Mouse (Mus musculus): ENCODE data around the gene M1ap.

The M1ap gene

DNA sequence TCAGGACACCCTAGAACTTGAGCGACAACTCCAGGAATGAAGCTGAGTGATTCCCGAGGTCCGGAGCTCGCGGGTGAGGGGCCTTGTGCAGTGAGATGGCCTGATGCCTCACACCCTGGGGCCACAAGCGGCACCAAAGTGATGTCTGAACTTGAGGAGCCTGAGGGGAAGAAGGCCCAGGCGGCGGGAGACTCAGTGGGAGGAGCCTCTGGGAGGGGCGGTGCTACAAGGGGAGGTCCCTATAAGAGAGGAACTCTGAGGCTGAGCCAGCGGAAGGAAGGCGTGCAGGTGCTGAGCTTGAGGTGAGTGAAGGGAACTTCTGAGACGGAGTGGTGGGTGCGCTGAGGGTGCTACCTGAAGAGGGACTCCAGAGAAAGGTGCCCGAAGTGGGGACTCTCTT, at the start of gene M1ap:
Gene M1ap (plus strand): TSS at position 252 of the 400 bp plus-strand sequence.
- DNase-seq (ENCODE audit: low spot score in 2 of 2) = no peak

- DNase-seq (ENCODE audit: low spot score in 2 of 2) = no peak
Measured at GRCm38 (mm10) chr6:82897311-82897710, 49.4 kb upstream of the M1ap start.

DNA sequence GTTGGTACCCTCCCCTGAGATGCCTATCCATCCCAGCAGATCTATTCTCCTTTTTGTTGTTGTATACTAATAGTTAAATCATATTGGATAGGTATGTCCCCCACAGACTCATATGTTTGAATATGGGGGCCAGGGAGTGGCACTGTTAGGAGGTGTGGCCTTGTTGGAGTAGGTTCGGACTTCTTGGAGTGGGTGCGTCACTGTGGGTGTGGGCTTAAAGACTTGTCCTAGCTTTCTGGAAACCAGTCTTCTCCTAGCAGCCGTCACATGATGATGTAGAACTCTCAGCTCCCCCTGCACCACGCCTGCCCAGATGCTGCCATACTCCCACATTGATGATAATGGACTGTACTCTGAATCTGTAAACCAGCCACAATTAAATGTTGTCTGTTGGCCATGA, 48.5 kb upstream of the M1ap start:
- DNase-seq (ENCODE audit: low spot score in 2 of 2) = no peak

GRCm38 (mm10) chr6:82898745-82899144, 48.0 kb upstream of the M1ap start:
- DNase-seq (ENCODE audit: low spot score in 2 of 2) = no peak

- DNase-seq (ENCODE audit: low spot score in 2 of 2) = no peak
Measured at GRCm38 (mm10) chr6:82902559-82902958, 44.1 kb upstream of the M1ap start.

DNA sequence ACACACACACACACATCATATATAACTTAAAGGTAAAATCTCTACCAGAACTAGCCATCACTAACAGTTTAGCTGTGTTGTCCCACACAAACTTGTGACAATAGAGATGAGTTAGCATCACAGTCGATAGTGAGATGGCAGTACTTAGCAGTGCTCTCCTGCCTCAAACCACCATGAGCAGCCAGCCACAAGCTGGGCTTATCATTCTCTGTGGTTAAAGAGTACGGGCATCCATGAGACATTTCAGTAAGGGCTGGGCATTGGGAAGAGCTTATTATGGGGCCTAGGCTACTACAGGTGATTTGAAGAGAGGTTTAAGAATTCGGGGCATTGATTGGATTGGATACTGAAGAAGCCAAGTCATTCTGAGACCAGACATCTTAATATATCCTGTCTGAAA, 39.7 kb upstream of the M1ap start:
- no peak for DNase-seq (ENCODE audit: low spot score in 2 of 2)

DNA sequence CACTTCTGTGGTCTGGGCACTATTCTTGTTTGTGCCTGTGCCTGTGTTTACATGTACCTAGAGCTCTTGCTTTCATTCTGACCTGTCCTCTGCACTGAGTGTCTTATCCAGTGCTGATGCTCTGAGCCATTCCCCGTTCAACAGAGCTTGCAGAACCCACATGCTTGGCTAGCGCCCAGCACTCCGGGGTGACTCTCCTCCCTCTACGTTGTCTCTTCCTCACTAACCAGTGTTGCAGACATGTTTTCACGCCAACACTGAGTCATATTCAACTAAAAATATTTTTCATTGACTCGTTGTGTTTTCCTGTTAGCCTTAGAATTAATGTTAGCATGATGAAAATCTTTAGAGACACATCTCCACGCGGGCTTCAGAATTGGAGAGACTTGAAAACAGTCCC, 38.7 kb upstream of the M1ap start:
- no peak for DNase-seq (ENCODE audit: low spot score in 2 of 2)

- peak; percentile 58 to 64 for DNase-seq (ENCODE audit: low spot score in 2 of 2)
Measured at GRCm38 (mm10) chr6:82909136-82909855, 37.4 kb upstream of the M1ap start.

DNA sequence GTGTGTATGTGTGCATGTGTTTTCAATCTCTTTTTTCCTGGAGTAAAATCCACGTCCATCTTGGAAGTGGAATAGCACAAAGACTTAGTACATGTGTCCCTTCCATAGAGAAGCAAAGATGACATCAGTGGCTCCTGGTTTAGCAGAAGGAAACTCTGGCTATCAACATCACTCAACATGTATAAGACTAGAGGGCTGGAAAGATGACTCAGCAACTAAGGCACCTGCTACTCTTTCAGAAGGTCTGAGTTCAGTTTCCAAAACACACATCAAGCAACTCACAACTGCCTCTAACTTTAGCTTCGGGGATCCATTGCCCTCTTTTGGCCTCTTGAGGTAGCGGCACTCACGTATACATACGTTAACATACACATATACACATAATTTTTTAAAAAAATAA, 35.4 kb upstream of the M1ap start:
- DNase-seq (ENCODE audit: low spot score in 2 of 2) = no peak

- no peak for DNase-seq (ENCODE audit: low spot score in 2 of 2)
Measured at GRCm38 (mm10) chr6:82913336-82914247, 33.1 kb upstream of the M1ap start.

- peak; percentile 24 to 44 for DNase-seq (ENCODE audit: low spot score in 2 of 2)
Measured at GRCm38 (mm10) chr6:82915889-82916288, 30.8 kb upstream of the M1ap start.

DNA sequence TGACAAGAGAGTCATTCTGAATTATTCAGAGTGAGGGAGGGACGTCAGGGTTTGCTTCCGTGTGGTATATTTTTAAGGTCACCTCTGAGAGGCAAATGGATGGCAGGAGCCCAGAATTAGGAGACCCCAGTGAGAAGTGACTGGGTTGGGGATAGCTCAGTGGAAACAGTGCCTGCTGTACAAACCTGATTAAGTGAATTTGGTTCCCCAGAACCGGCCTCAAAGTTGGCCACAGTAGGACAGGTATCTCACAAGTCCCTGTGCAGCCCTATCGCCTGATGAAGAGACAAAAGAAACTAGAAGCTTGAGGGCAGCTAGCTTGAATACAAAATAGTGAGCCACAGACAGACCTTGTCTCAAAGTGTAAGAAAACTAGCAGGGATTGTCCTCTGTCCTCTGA, 30.2 kb upstream of the M1ap start:
- DNase-seq (ENCODE audit: low spot score in 2 of 2) = no peak

GRCm38 (mm10) chr6:82917076-82917777, 29.5 kb upstream of the M1ap start:
- no peak for DNase-seq (ENCODE audit: low spot score in 2 of 2)

DNA sequence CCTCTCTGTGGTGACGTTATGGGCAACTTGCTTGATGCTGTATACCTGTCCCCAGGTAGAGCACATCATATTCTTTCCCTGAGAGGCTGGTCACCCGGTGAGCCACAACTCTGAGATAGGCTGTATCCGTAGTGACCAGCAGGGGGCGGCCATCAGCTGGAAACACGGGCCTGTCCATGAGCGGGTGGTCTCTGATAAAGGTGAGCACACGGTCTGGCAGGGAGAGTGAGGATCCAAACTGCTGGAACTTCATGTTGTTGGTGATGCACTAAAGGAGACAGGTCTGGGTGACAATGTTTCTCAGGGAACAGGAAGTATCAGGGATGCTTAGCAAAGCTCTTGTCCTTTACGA, 28.9 kb upstream of the M1ap start:
- DNase-seq (ENCODE audit: low spot score in 2 of 2) = peak; percentile 23 to 30

GRCm38 (mm10) chr6:82918371-82918770, 28.3 kb upstream of the M1ap start:
- DNase-seq (ENCODE audit: low spot score in 2 of 2) = no peak

DNA sequence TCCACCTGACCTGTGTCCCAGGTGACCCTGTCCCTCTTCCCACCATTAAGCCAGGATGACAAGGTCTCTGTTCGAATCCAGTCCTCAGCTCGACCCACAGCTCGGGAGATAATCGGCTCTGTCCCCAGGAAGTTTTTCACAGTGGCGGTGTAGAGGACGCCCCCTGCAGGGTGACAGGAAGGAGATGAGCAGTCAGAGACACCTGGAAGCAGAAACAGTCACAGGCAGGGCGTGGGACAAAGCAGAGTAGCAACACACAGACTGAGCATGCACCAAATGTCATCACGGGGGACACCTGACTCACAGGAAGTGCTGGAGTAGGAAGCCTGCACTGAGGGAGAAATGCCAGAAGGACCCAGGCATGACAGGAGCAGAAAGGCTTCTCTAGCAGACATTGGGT, 27.2 kb upstream of the M1ap start:
- DNase-seq (ENCODE audit: low spot score in 2 of 2) = no peak

GRCm38 (mm10) chr6:82921426-82922224, 25.1 kb upstream of the M1ap start:
- no peak for DNase-seq (ENCODE audit: low spot score in 2 of 2)

DNA sequence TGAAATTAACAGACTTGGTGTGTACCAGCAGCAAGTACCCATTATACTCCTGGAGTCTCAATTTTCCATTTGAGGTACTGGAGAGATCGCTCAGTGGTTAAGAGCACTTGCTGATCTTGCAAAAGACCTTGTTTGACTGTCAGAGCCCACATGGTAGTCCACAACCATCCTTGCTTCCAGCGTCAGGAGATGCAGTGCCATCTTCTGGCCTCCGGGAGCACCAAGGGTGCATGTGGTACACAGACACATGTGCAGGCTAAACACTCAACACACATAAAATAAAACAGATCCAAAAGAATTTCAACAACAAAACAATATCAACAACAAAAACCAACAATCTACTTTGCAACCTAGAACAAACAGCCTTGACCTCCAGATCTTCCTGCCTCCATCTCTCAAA, 21.7 kb upstream of the M1ap start:
- DNase-seq (ENCODE audit: low spot score in 2 of 2) = no peak

GRCm38 (mm10) chr6:82926106-82926505, 20.6 kb upstream of the M1ap start:
- DNase-seq (ENCODE audit: low spot score in 2 of 2) = no peak

DNA sequence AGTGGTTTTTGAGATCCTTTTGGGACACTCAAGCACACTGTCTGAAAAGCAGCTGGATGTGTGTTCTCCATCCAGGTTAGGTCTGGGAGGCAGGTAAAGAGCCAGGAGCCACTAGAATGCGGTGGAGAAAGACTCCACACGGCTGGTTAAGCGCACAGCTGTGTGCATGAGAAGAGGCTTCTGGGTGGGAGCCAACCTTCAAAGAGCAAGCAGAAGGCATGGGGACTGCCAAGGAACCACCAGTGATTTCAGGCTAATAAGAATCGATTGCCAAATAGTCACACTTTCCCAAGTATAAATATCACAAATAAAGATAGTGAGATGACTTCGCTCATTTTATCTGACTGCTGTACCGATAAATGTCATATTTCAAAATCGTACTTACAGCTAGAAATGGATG, 20.2 kb upstream of the M1ap start:
- no peak for DNase-seq (ENCODE audit: low spot score in 2 of 2)

- no peak for DNase-seq (ENCODE audit: low spot score in 2 of 2)
Measured at GRCm38 (mm10) chr6:82927617-82928016, 19.1 kb upstream of the M1ap start.
